Mouse (Mus musculus) heart, adult 8-10 months (tissue): ENCODE results near the gene Plppr5. TPM values are rescaled to one million over a fixed set of nuclear protein-coding genes. Genes with fewer than 3 reads are reported as not detected.

Experiments used
- DNase-seq: peaks from one replicate; pipeline ENCODE4 v3.0.0; 2022; ENCODE audit warnings: low spot score
- total RNA-seq, 4 experiments: library from RNA; stranded (reverse); gene quantifications; 2 replicates each; pipeline ENCODE4 v1.2.4; 2022

The Plppr5 gene
- total RNA-seq, 4 experiments from 2014 or later: 0.09 to 0.28 (median 0.21) TPM

- no peak for DNase-seq
Measured at GRCm38 (mm10) chr3:117696350-117696749, 121.7 kb downstream of the Plppr5 start.

- no peak for DNase-seq
Measured at GRCm38 (mm10) chr3:117708788-117709187, 134.2 kb downstream of the Plppr5 start.

GRCm38 (mm10) chr3:117716534-117717280, 142.1 kb downstream of the Plppr5 start:
- no peak for DNase-seq

- DNase-seq: no peak
Measured at GRCm38 (mm10) chr3:117723390-117723789, 148.8 kb downstream of the Plppr5 start.

GRCm38 (mm10) chr3:117724521-117724920, 149.9 kb downstream of the Plppr5 start:
- DNase-seq: no peak

GRCm38 (mm10) chr3:117725501-117725900, 150.9 kb downstream of the Plppr5 start:
- DNase-seq: no peak

GRCm38 (mm10) chr3:117728136-117728535, 153.5 kb downstream of the Plppr5 start:
- no peak for DNase-seq

- no peak for DNase-seq
Measured at GRCm38 (mm10) chr3:117729121-117730072, 154.8 kb downstream of the Plppr5 start.

- no peak for DNase-seq
Measured at GRCm38 (mm10) chr3:117731545-117731944, 156.9 kb downstream of the Plppr5 start.

GRCm38 (mm10) chr3:117732661-117733060, 158.0 kb downstream of the Plppr5 start:
- DNase-seq: no peak

Other genes with a start within 250 kb of the Plppr5 start
- gene Plppr4, start 214.0 kb upstream of the Plppr5 start, total RNA-seq: under 1 TPM; 0.11 to 0.22 (median 0.15) TPM